Mouse (Mus musculus) kidney, embryonic 16.5 days (tissue): ENCODE results near the gene Gpnmb. TPM values are rescaled to one million over a fixed set of nuclear protein-coding genes. Genes with fewer than 3 reads are reported as not detected.

Source experiments
- ATAC-seq: fragments of 200-750 bp; cut with Nextera tagmentation; 2 replicates; pipeline ENCODE4 v1.8.0; 2017; ENCODE audit warnings: moderate TSS enrichment; ENCODE audit not compliant: low FRiP score, low TSS enrichment
- H3K27ac ChIP-seq: fragments of 300-500 bp; sonication (generic); 2 replicates; pipeline ENCODE4 v1.5.1; 2014; ENCODE audit warnings: low read length
- H3K27me3 ChIP-seq: fragments of 300-500 bp; sonication (generic); 2 replicates; pipeline ENCODE4 v1.6.1; 2014; ENCODE audit warnings: low read length, control low read depth, mixed read lengths; ENCODE audit not compliant: insufficient read depth
- H3K36me3 ChIP-seq: fragments of 300-500 bp; sonication (generic); 2 replicates; pipeline ENCODE4 v1.6.1; 2014; ENCODE audit warnings: low read length, control low read depth, mixed read lengths; ENCODE audit not compliant: insufficient read depth
- H3K4me1 ChIP-seq: fragments of 300-500 bp; sonication (generic); 2 replicates; pipeline ENCODE4 v1.6.1; 2014; ENCODE audit warnings: low read length, control low read depth, mixed read lengths; ENCODE audit not compliant: insufficient read depth
- H3K4me2 ChIP-seq: fragments of 300-500 bp; sonication (generic); replicated peaks from 2 replicates; pipeline ENCODE4 v1.6.1; 2014; ENCODE audit warnings: low read depth, low read length
- H3K4me3 ChIP-seq: fragments of 300-500 bp; sonication (generic); 2 replicates; pipeline ENCODE4 v1.5.1; 2014; ENCODE audit warnings: mild to moderate bottlenecking, low read length
- H3K9ac ChIP-seq: fragments of 300-500 bp; sonication (generic); replicated peaks from 2 replicates; pipeline ENCODE4 v1.6.1; 2014; ENCODE audit warnings: low read length
- H3K9me3 ChIP-seq: fragments of 300-500 bp; sonication (generic); 2 replicates; pipeline ENCODE4 v1.6.1; 2016; ENCODE audit warnings: low read length, control low read depth
- WGBS: fragments of 180-500 bp; shearing (Covaris S2); extraction: QIAGEN DNeasy Blood & Tissue Kit; methylation state at CpG from one replicate; pipeline ENCODE4 v1.1.7; 2014; 5-methylcytosine and 5-hydroxymethylcytosine counted together
- polyA plus RNA-seq: library from polyadenylated mRNA; unstranded; fragments of >200 nt; fragmentation: Nextera tagmentation; extraction: Ambion mirVana; gene quantifications from 2 replicates; pipeline ENCODE4 v1.2.1, GENCODE M21; 2015

The Gpnmb gene
- polyA plus RNA-seq, 1 experiment from 2014 or later, result 0.39 TPM

DNA sequence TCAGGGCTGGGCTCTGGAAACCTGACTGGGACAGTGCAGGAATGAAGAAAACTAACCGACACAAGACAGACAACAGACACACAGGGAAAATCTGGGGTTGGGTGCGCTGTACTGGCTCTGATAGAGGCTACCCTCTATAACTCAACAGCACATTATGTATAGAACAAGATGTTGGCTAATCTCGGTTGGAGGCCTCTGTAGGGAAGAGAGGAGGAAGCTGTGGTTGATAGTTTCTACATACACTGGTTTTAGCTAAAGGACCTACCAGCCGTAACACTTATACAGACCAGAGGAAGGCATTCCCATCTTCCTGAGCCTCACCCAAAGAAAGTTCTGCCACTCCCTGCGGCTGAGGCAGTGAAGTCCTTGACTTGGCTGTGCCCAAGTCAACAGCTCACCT lies 9.8 kb upstream of the Gpnmb start:
- Histone ChIP-seq H3K4me3 (no peak overlapping the region), H3K4me2 (no peak overlapping the region), H3K4me1 (no peaks in the 10 kb centered on the region), H3K9ac (no peak overlapping the region), H3K36me3 (no peaks in the 10 kb centered on the region), H3K27ac (no peak overlapping the region), H3K9me3 (no peaks in the 10 kb centered on the region), H3K27me3 (no peaks in the 10 kb centered on the region)
- ATAC-seq, result no peak
- 94% methylated on average over 5 of the region's 5 CpGs for WGBS

- H3K4me2 ChIP-seq, result no peak overlapping the region
- no peak overlapping the region for H3K4me3 ChIP-seq
- H3K9ac ChIP-seq, result no peak overlapping the region
- 63% methylated on average over 6 of the region's 6 CpGs for WGBS
- no peaks in the 10 kb centered on the region for H3K4me1 ChIP-seq
- no peaks in the 10 kb centered on the region for H3K9me3 ChIP-seq
- H3K27ac ChIP-seq, result no peak overlapping the region
- no peaks in the 10 kb centered on the region for H3K27me3 ChIP-seq
- H3K36me3 ChIP-seq, result no peaks in the 10 kb centered on the region
- ATAC-seq, result no peak
Observed at GRCm38 (mm10) chr6:49028019-49028418, 8.3 kb upstream of the Gpnmb start.

- Histone ChIP-seq H3K4me1 (no peaks in the 10 kb centered on the region), H3K36me3 (no peaks in the 10 kb centered on the region), H3K9me3 (no peaks in the 10 kb centered on the region), H3K27me3 (no peaks in the 10 kb centered on the region), H3K4me2 (no peak overlapping the region), H3K27ac (no peak overlapping the region), H3K4me3 (no peak overlapping the region), H3K9ac (no peak overlapping the region)
- ATAC-seq, result no peak
- 86% methylated on average over 3 of the region's 3 CpGs for WGBS
Observed at GRCm38 (mm10) chr6:49028708-49029107, 7.6 kb upstream of the Gpnmb start.

- no peaks in the 10 kb centered on the region for H3K9me3 ChIP-seq
- WGBS, result 41% methylated on average over 4 of the region's 4 CpGs
- no peak overlapping the region for H3K4me3 ChIP-seq
- no peaks in the 10 kb centered on the region for H3K4me1 ChIP-seq
- no peak overlapping the region for H3K4me2 ChIP-seq
- H3K36me3 ChIP-seq, result no peaks in the 10 kb centered on the region
- ATAC-seq, result no peak
- no peaks in the 10 kb centered on the region for H3K27me3 ChIP-seq
- H3K9ac ChIP-seq, result no peak overlapping the region
- H3K27ac ChIP-seq, result no peak overlapping the region
Observed at GRCm38 (mm10) chr6:49031230-49031629, 5.1 kb upstream of the Gpnmb start.

DNA sequence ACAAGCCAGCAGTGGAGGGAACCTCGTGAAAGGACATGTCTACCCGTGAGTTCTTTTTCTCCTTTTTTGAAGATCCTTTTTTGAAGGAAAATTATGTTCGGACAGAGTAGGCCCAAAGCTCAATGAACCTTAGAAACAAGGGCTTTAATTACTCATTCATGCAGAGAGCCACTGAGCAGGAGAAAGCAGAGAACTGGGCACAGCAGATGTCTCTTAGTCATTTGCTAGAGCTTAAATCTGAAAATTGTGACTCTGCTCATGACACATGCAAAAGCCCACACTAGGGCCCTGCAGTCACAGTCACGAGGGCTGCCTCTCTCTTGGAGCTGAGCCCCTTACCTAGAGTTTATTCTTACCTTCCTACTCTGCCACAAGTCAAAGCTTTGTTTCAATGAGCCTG lies 3.6 kb upstream of the Gpnmb start:
- Histone ChIP-seq H3K4me3 (no peak overlapping the region), H3K27me3 (no peaks in the 10 kb centered on the region), H3K27ac (no peak overlapping the region), H3K4me1 (0 out of 2 replicates have a peak, but pooled peaks cover 8% of the 10 kb centered on the region), H3K36me3 (no peaks in the 10 kb centered on the region), H3K9ac (no peak overlapping the region), H3K9me3 (no peaks in the 10 kb centered on the region), H3K4me2 (no peak overlapping the region)
- no peak for ATAC-seq
- WGBS, result 61% methylated on average over 4 of the region's 4 CpGs

- peak; percentile 31; the same call in 1 of the 2 replicates for ATAC-seq
- Histone ChIP-seq H3K4me1 (0 out of 2 replicates have a peak, but pooled peaks cover 8% of the 10 kb centered on the region), H3K27me3 (no peaks in the 10 kb centered on the region), H3K9ac (no peak overlapping the region), H3K36me3 (no peaks in the 10 kb centered on the region), H3K4me3 (no peak overlapping the region), H3K4me2 (no peak overlapping the region), H3K9me3 (no peaks in the 10 kb centered on the region), H3K27ac (no peak overlapping the region)
- WGBS, result 78% methylated on average over 12 of the region's 12 CpGs
Observed at GRCm38 (mm10) chr6:49037268-49037662, 919 bp downstream of the Gpnmb start.

GRCm38 (mm10) chr6:49039470-49040180 lies 3.3 kb downstream of the Gpnmb start:
- ATAC-seq, result no peak; the same call in 1 of the 2 replicates
- Histone ChIP-seq H3K4me2 (peak overlapping the region; percentile 49), H3K27me3 (no peaks in the 10 kb centered on the region), H3K27ac (no peak overlapping the region), H3K4me3 (peak overlapping the region; percentile 39), H3K9me3 (no peaks in the 10 kb centered on the region), H3K9ac (peak overlapping the region; percentile 61; the same call in 1 of the 2 replicates), H3K36me3 (no peaks in the 10 kb centered on the region), H3K4me1 (0 out of 2 replicates have a peak, but pooled peaks cover 8% of the 10 kb centered on the region)
- 13% methylated on average over 18 of the region's 18 CpGs for WGBS

GRCm38 (mm10) chr6:49046502-49046901 lies 10.2 kb downstream of the Gpnmb start:
- Histone ChIP-seq H3K4me1 (no peaks in the 10 kb centered on the region), H3K4me3 (no peak overlapping the region), H3K9me3 (no peaks in the 10 kb centered on the region), H3K36me3 (no peaks in the 10 kb centered on the region), H3K27me3 (no peaks in the 10 kb centered on the region), H3K4me2 (no peak overlapping the region), H3K9ac (no peak overlapping the region), H3K27ac (no peak overlapping the region)
- ATAC-seq, result no peak
- 64% methylated on average over 6 of the region's 6 CpGs for whole genome bisulfite sequencing

DNA sequence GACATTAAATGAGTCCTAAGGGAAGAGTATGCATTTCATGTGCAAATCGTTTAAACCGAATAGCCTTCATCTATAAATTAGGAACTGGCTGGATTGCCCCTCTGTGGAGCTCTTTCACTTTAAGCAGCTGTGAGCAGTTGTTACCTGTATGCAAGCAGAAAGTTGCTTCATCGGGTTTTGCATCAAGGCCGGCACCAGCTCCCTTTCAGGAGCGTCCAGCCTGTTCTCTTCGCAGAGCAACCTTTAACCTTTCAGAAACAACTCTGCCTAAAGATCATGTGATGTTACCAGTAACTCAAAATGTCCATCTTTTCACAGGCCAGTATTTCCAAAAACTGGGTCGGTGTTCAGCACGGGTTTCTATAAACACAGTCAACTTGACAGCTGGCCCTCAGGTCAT lies 10.6 kb downstream of the Gpnmb start:
- Histone ChIP-seq H3K27me3 (no peaks in the 10 kb centered on the region), H3K27ac (no peak overlapping the region), H3K9me3 (no peaks in the 10 kb centered on the region), H3K4me2 (no peak overlapping the region), H3K9ac (no peak overlapping the region), H3K4me3 (no peak overlapping the region), H3K36me3 (no peaks in the 10 kb centered on the region), H3K4me1 (no peaks in the 10 kb centered on the region)
- WGBS, result 65% methylated on average over 8 of the region's 8 CpGs
- no peak for ATAC-seq

DNA sequence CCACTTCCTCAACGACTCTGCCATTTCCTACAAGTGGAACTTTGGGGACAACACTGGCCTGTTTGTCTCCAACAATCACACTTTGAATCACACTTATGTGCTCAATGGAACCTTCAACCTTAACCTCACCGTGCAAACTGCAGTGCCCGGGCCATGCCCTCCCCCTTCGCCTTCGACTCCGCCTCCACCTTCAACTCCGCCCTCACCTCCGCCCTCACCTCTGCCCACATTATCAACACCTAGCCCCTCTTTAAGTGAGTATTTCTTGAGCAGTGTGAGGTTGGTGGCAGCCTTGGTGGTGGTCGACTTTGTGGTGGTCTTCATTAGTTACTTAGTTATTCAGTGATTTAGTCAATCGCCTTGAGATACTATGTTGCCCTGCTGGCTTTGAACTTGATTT lies 11.5 kb downstream of the Gpnmb start:
- WGBS, result 73% methylated on average over 10 of the region's 10 CpGs
- Histone ChIP-seq H3K27me3 (no peaks in the 10 kb centered on the region), H3K27ac (no peak overlapping the region), H3K4me1 (no peaks in the 10 kb centered on the region), H3K4me2 (no peak overlapping the region), H3K36me3 (no peaks in the 10 kb centered on the region), H3K9ac (no peak overlapping the region), H3K9me3 (no peaks in the 10 kb centered on the region), H3K4me3 (no peak overlapping the region)
- no peak for ATAC-seq
